Mouse (Mus musculus): ENCODE results near the gene Micu2. TPM values are rescaled to one million over a fixed set of nuclear protein-coding genes. Genes with fewer than 3 reads are reported as not detected.

Micu2 gene
- polyA plus RNA-seq (2016; fragmentation: Nextera tagmentation; extraction: Ambion mirVana): 82.7 and 88.7 TPM in 2 replicates

- H3K9me3 ChIP-seq: no peaks in the 10 kb centered on the region
- WGBS: 3% methylated on average over 72 of the region's 76 CpGs
- H3K4me1 ChIP-seq: peaks cover 4% of the 10 kb centered on the region; the same call in 1 of the 2 replicates
- peak within 1 kb of the TSS; percentile 98 for H3K27ac ChIP-seq
- H3K27me3 ChIP-seq (ENCODE audit: insufficient read depth, poor library complexity, severe bottlenecking): no peaks in the 10 kb centered on the region
- peak within 1 kb of the TSS; percentile 99 for H3K4me3 ChIP-seq
- DNase-seq (ENCODE audit: low spot score): peak; percentile 90
- H3K36me3 ChIP-seq: no peaks in the 10 kb centered on the region
These were observed at the start of gene Micu2 for GRCm38 (mm10) chr14:57998526-57999401. Micu2 (minus strand) TSS chr14:57999262.

- H3K27me3 ChIP-seq (ENCODE audit: insufficient read depth, poor library complexity, severe bottlenecking): no peaks in the 10 kb centered on the region
- no peaks in the 10 kb centered on the region for H3K9me3 ChIP-seq
- no peak overlapping the region for H3K4me3 ChIP-seq
- H3K36me3 ChIP-seq: no peaks in the 10 kb centered on the region
- H3K4me1 ChIP-seq: no peaks in the 10 kb centered on the region
- no peak overlapping the region for H3K27ac ChIP-seq
- WGBS: 76% methylated on average over 4 of the region's 4 CpGs
- DNase-seq (ENCODE audit: low spot score): no peak
These were observed 47.7 kb upstream of the Micu2 start for GRCm38 (mm10) chr14:58046639-58047284.

DNA sequence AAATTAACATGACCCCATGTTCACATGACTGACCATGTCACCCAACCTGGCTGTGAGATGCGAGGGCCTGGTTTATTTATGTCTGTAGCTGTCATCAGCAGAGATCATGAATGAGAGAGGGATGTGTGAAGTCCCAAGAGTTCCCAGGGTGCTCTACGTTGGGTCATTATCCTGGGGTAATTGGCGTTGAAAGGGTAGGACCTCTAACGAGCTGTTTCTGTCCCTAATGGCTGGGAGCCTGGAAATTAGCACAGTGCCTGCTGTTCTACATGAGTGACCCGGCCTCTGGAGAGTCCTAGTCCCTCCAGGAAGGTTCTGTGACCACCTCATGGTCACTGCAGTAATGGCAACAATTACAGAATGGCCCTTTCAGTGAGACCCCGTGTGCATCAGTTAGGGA lies 37.1 kb upstream of the Micu2 start:
- Histone ChIP-seq H3K27ac (no peak overlapping the region), H3K4me1 (peaks cover 7% of the 10 kb centered on the region; the same call in 1 of the 2 replicates), H3K27me3 (ENCODE audit: insufficient read depth, poor library complexity, severe bottlenecking) (no peaks in the 10 kb centered on the region), H3K4me3 (no peak overlapping the region), H3K36me3 (no peaks in the 10 kb centered on the region), H3K9me3 (no peaks in the 10 kb centered on the region)
- DNase-seq (ENCODE audit: low spot score): no peak
- 34% methylated on average over 6 of the region's 6 CpGs for WGBS

DNA sequence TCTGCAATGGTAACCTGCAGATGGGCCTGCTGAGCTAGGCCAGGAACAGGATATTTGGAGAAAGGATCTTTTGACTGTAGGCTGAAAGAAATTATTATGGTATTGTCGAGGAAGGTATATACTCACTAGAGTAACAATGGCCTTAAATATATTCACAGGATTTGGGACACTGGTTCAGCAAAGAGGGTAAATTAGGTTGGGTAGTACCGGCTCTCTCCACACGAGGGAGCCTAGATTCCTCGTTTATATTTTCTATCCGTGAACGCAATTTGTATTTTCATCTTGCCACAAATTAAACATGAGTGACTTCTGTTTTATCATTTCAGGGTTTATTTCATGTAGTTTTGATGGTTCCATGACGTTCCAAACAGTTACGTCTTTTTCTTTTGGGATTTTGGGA lies 35.5 kb upstream of the Micu2 start:
- Histone ChIP-seq H3K36me3 (no peaks in the 10 kb centered on the region), H3K9me3 (no peaks in the 10 kb centered on the region), H3K27ac (no peak overlapping the region), H3K4me3 (no peak overlapping the region), H3K27me3 (ENCODE audit: insufficient read depth, poor library complexity, severe bottlenecking) (no peaks in the 10 kb centered on the region), H3K4me1 (peaks cover 7% of the 10 kb centered on the region; the same call in 1 of the 2 replicates)
- 12% methylated on average over 8 of the region's 8 CpGs for WGBS
- DNase-seq (ENCODE audit: low spot score): no peak

GRCm38 (mm10) chr14:58018869-58019268 lies 19.8 kb upstream of the Micu2 start:
- Histone ChIP-seq H3K27ac (no peak overlapping the region), H3K27me3 (ENCODE audit: insufficient read depth, poor library complexity, severe bottlenecking) (no peaks in the 10 kb centered on the region), H3K36me3 (no peaks in the 10 kb centered on the region), H3K4me1 (no peaks in the 10 kb centered on the region), H3K9me3 (no peaks in the 10 kb centered on the region), H3K4me3 (no peak overlapping the region)
- WGBS: 46% methylated on average over 2 of the region's 2 CpGs
- DNase-seq (ENCODE audit: low spot score): no peak

- no peak for DNase-seq (ENCODE audit: low spot score)
- Histone ChIP-seq H3K27ac (no peak overlapping the region), H3K36me3 (no peaks in the 10 kb centered on the region), H3K4me1 (peaks cover 4% of the 10 kb centered on the region; the same call in 1 of the 2 replicates), H3K9me3 (no peaks in the 10 kb centered on the region), H3K27me3 (ENCODE audit: insufficient read depth, poor library complexity, severe bottlenecking) (no peaks in the 10 kb centered on the region), H3K4me3 (no peak overlapping the region)
- WGBS: 49% methylated on average over 6 of the region's 6 CpGs
These were observed 4.8 kb upstream of the Micu2 start for GRCm38 (mm10) chr14:58003852-58004251.

GRCm38 (mm10) chr14:58002161-58002560 lies 3.1 kb upstream of the Micu2 start:
- Histone ChIP-seq H3K9me3 (no peaks in the 10 kb centered on the region), H3K4me1 (peaks cover 4% of the 10 kb centered on the region; the same call in 1 of the 2 replicates), H3K36me3 (no peaks in the 10 kb centered on the region), H3K27me3 (ENCODE audit: insufficient read depth, poor library complexity, severe bottlenecking) (no peaks in the 10 kb centered on the region), H3K4me3 (no peak overlapping the region), H3K27ac (no peak overlapping the region)
- DNase-seq (ENCODE audit: low spot score): no peak
- WGBS: 86% methylated on average over 1 of the region's 1 CpGs

DNA sequence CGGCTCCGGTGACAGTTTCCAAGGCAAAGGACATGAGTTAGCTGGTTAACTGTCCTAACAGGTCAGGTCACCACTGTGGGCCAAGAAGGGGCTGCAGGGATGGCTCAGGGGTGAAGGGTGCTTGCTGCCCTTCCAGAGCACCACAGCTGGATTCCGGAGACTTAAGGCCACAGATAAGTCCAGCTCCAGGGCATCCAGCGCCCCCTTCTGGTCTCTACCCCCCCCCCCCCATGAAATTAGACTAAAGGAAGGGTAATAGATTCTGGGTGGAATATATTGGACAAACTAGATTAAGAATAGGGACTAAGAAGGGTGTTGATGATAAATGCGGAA lies 306 bp upstream of the Micu2 start:
- no peaks in the 10 kb centered on the region for H3K36me3 ChIP-seq
- H3K4me3 ChIP-seq: peak overlapping the region; percentile 99
- WGBS: 28% methylated on average over 5 of the region's 5 CpGs
- H3K27ac ChIP-seq: peak overlapping the region; percentile 98
- H3K9me3 ChIP-seq: no peaks in the 10 kb centered on the region
- H3K27me3 ChIP-seq (ENCODE audit: insufficient read depth, poor library complexity, severe bottlenecking): no peaks in the 10 kb centered on the region
- peaks cover 4% of the 10 kb centered on the region; the same call in 1 of the 2 replicates for H3K4me1 ChIP-seq
- DNase-seq (ENCODE audit: low spot score): no peak

DNA sequence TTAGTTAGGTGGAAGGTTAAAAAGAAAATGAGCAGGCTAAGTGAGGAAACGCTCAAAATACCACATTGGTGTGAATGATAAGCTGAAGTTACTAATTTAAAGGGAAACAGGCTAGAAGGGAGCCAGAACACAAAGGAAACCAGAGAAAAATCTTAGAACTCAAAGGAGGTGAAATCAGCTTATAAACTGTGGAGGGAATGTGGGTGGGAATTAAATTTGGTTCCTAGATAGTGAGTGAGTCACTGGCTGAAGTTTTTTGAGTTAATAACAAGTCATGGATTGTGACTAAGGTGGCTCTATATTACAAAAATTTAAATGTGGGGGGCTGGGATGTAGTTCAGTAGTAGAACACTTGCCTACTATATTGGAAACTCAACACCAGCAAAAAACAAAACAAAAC lies 1.6 kb downstream of the Micu2 start:
- WGBS: 50% methylated on average over 1 of the region's 1 CpGs
- no peak for DNase-seq (ENCODE audit: low spot score)
- no peaks in the 10 kb centered on the region for H3K9me3 ChIP-seq
- peaks cover 4% of the 10 kb centered on the region; the same call in 1 of the 2 replicates for H3K4me1 ChIP-seq
- H3K36me3 ChIP-seq: peaks cover 11% of the 10 kb centered on the region; the same call in 1 of the 2 replicates
- H3K27ac ChIP-seq: no peak overlapping the region
- no peak overlapping the region for H3K4me3 ChIP-seq
- H3K27me3 ChIP-seq (ENCODE audit: insufficient read depth, poor library complexity, severe bottlenecking): no peaks in the 10 kb centered on the region

- H3K36me3 ChIP-seq: peaks cover 16% of the 10 kb centered on the region; the same call in 1 of the 2 replicates
- no peak overlapping the region for H3K27ac ChIP-seq
- no peak for DNase-seq (ENCODE audit: low spot score)
- H3K9me3 ChIP-seq: no peaks in the 10 kb centered on the region
- no peak overlapping the region for H3K4me3 ChIP-seq
- H3K4me1 ChIP-seq: peaks cover 14% of the 10 kb centered on the region; the same call in 1 of the 2 replicates
- no peaks in the 10 kb centered on the region for H3K27me3 ChIP-seq (ENCODE audit: insufficient read depth, poor library complexity, severe bottlenecking)
- WGBS: 93% methylated on average over 3 of the region's 3 CpGs
These were observed 2.9 kb downstream of the Micu2 start for GRCm38 (mm10) chr14:57996210-57996609.

- H3K27me3 ChIP-seq (ENCODE audit: insufficient read depth, poor library complexity, severe bottlenecking): no peaks in the 10 kb centered on the region
- H3K27ac ChIP-seq: no peak overlapping the region
- peaks cover 47% of the 10 kb centered on the region for H3K36me3 ChIP-seq
- no peak for DNase-seq (ENCODE audit: low spot score)
- no peak overlapping the region for H3K4me3 ChIP-seq
- H3K9me3 ChIP-seq: peaks cover 5% of the 10 kb centered on the region; the same call in 1 of the 2 replicates
- H3K4me1 ChIP-seq: peaks cover 10% of the 10 kb centered on the region; the same call in 1 of the 2 replicates
These were observed 7.3 kb downstream of the Micu2 start for GRCm38 (mm10) chr14:57991761-57992160.

DNA sequence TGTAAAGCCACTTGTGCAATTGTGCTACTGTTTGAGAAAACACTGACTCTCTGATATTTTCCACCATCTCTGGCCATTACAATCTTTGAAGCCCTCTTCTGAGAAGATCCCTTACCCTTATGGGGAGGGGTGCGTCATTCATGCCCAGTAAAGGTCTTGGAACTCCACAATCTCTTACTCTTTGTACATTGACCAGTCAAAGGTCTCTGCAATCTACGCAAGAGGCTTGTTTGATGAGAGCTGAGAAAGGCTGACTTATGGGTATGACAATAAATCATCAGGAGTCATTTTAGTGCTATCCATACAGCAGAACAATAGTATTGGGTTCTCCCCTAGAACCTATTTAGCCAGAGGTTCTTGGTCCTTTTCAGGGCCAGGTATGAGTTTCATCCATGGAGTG lies 9.9 kb downstream of the Micu2 start:
- Histone ChIP-seq H3K27me3 (ENCODE audit: insufficient read depth, poor library complexity, severe bottlenecking) (no peaks in the 10 kb centered on the region), H3K9me3 (peaks cover 5% of the 10 kb centered on the region; the same call in 1 of the 2 replicates), H3K4me3 (no peak overlapping the region), H3K27ac (no peak overlapping the region), H3K4me1 (peaks cover 10% of the 10 kb centered on the region; the same call in 1 of the 2 replicates), H3K36me3 (peaks cover 50% of the 10 kb centered on the region)
- 92% methylated on average over 2 of the region's 2 CpGs for WGBS
- DNase-seq (ENCODE audit: low spot score): no peak

- 70% methylated on average over 2 of the region's 2 CpGs for WGBS
These were observed 13.3 kb downstream of the Micu2 start for GRCm38 (mm10) chr14:57985780-57986179.

More at GRCm38 (mm10) chr14:57985780-57986179, 13.3 kb downstream of the Micu2 start:
- H3K36me3 ChIP-seq: peaks cover 31% of the 10 kb centered on the region
- DNase-seq (ENCODE audit: low spot score): no peak
- H3K27ac ChIP-seq: no peak overlapping the region
- H3K4me3 ChIP-seq: no peak overlapping the region
- peaks cover 17% of the 10 kb centered on the region for H3K4me1 ChIP-seq
- H3K27me3 ChIP-seq (ENCODE audit: insufficient read depth, poor library complexity, severe bottlenecking): no peaks in the 10 kb centered on the region
- peaks cover 5% of the 10 kb centered on the region; the same call in 1 of the 2 replicates for H3K9me3 ChIP-seq

Data from heart, embryonic 10.5 days (tissue).